Mouse (Mus musculus): ENCODE data around the gene Rhbdf2.

- no peak for TF ChIP-seq CTCF (conservative IDR thresholded peaks at IDR 0.05; ENCODE audit: low read length)
- TF ChIP-seq POU5F1 (IDR thresholded peaks at IDR 0.05; ENCODE audit: borderline replicate concordance, low read length): no peak
- TF ChIP-seq NANOG (IDR thresholded peaks at IDR 0.05; ENCODE audit: borderline replicate concordance, low read length): no peak
These were observed 53.9 kb downstream of the Rhbdf2 start for GRCm38 (mm10) chr11:116572756-116573543.
